Mouse (Mus musculus): ENCODE measurements around the gene Ildr1. TPM values are rescaled to one million over a fixed set of nuclear protein-coding genes. Genes with fewer than 3 reads are reported as not detected.

Gene Ildr1
- polyA plus RNA-seq, 1 experiment from 2014 or later: 0.13 TPM

DNA sequence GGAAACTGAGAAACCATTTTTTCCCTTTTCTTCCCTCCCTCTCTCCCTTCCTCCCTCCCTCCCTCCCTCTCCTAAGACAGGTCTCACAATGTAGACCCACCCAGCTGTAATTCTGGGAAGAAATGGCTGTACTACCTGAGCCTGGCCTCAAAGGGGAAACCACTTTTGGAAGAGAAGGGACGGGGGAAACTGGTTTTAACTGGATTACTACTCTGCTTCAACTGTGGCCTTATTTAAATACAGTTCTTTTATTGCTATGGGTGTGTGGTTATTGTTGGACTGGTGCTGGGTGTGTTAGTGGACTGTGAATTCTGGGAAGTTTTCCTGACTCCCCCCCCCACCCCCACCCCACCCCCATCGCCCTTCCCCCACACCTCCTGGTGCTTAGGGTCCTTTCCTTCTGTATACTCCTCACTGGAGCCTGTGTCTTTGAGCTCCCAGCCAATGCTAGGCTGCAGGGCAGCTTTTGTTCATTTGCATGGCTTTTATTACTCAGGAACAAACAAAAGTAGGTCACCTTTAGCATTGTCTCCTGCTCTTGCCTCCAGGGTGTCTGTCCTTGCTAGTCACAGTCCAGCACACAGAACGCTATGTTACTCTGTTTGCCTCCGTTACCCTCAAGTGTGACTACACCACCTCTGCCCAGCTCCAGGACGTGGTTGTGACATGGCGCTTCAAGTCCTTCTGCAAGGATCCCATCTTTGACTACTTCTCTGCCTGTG lies 14.1 kb downstream of the Ildr1 start:
- WGBS (ENCODE audit: insufficient replicate concordance): 57% methylated on average over 6 of the region's 6 CpGs
- H3K9ac ChIP-seq: no peak overlapping the region
- no peaks in the 10 kb centered on the region for H3K9me3 ChIP-seq (replicated peaks)
- ATAC-seq (ENCODE audit: low read depth) (no peak), DNase-seq (no peak)
- no peak overlapping the region for H3K4me2 ChIP-seq
- H3K36me3 ChIP-seq: no peaks in the 10 kb centered on the region
- H3K27ac ChIP-seq: no peak overlapping the region
- no peaks in the 10 kb centered on the region for H3K27me3 ChIP-seq
- no peaks in the 10 kb centered on the region for H3K4me1 ChIP-seq (replicated peaks)
- no peak overlapping the region for H3K4me3 ChIP-seq (replicated peaks)

- no peak overlapping the region for H3K4me2 ChIP-seq
- H3K4me1 ChIP-seq (replicated peaks): no peaks in the 10 kb centered on the region
- no peaks in the 10 kb centered on the region for H3K36me3 ChIP-seq
- H3K9ac ChIP-seq: no peak overlapping the region
- H3K27me3 ChIP-seq: no peaks in the 10 kb centered on the region
- DNase-seq: no peak
- H3K9me3 ChIP-seq (replicated peaks): no peaks in the 10 kb centered on the region
- no peak for ATAC-seq (ENCODE audit: low read depth)
- WGBS (ENCODE audit: insufficient replicate concordance): 34% methylated on average over 7 of the region's 7 CpGs
- no peak overlapping the region for H3K27ac ChIP-seq
- no peak overlapping the region for H3K4me3 ChIP-seq (replicated peaks)
Observed at GRCm38 (mm10) chr16:36708751-36709150, 15.0 kb downstream of the Ildr1 start.

- H3K27me3 ChIP-seq: no peaks in the 10 kb centered on the region
- H3K9me3 ChIP-seq (replicated peaks): no peaks in the 10 kb centered on the region
- H3K36me3 ChIP-seq: no peaks in the 10 kb centered on the region
- no peak for ATAC-seq (ENCODE audit: low read depth)
- H3K27ac ChIP-seq: no peak overlapping the region
- H3K4me1 ChIP-seq (replicated peaks): no peaks in the 10 kb centered on the region
- no peak overlapping the region for H3K9ac ChIP-seq
- no peak for DNase-seq
- WGBS (ENCODE audit: insufficient replicate concordance): 65% methylated on average over 17 of the region's 17 CpGs
- H3K4me2 ChIP-seq: no peak overlapping the region
- no peak overlapping the region for H3K4me3 ChIP-seq (replicated peaks)
Observed at GRCm38 (mm10) chr16:36709405-36709804, 15.6 kb downstream of the Ildr1 start.

DNA sequence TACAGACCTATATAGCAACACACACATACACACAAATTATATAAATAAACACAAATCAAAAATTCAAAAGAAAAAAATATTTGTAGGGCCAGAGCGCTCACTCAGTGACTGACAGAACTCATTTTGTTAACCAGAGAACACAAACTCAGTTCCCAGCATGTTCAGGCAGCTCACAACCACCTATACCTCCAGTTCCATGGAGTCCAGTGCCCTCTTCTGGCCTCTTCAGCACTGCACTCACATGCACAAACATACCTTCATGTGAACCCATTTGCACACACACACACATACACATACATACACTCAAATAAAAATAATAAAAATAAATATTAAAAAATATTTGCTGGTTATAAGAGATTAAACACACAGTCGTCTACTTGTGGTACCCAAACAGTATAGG lies 17.0 kb downstream of the Ildr1 start:
- Histone ChIP-seq H3K27ac (no peak overlapping the region), H3K9ac (no peak overlapping the region), H3K27me3 (no peaks in the 10 kb centered on the region), H3K4me3 (replicated peaks) (no peak overlapping the region), H3K4me2 (no peak overlapping the region), H3K36me3 (no peaks in the 10 kb centered on the region), H3K9me3 (replicated peaks) (no peaks in the 10 kb centered on the region), H3K4me1 (replicated peaks) (no peaks in the 10 kb centered on the region)
- WGBS (ENCODE audit: insufficient replicate concordance): 65% methylated on average over 2 of the region's 2 CpGs
- ATAC-seq (ENCODE audit: low read depth): no peak
- DNase-seq: no peak

DNA sequence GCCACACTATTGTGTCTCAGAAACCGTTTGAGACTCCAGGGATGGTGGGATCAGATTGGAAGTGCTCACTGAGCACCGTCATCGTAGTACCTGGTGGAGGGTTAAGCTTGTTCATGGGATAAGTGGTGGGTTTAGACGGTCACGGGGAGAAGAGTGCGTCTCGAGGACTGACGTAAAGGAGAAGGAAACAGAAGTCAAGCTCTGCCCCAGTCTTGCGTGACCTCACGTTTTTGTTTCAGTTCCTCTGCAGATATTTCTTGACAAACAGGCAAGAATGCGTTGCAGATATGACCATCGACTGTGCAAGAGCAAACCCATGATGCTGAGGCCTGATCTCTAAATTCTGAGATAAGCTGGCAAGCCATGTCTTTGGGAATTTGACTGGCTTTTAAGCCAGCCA lies 18.0 kb downstream of the Ildr1 start:
- Histone ChIP-seq H3K4me2 (no peak overlapping the region), H3K4me1 (replicated peaks) (no peaks in the 10 kb centered on the region), H3K9ac (no peak overlapping the region), H3K36me3 (no peaks in the 10 kb centered on the region), H3K27me3 (no peaks in the 10 kb centered on the region), H3K9me3 (replicated peaks) (no peaks in the 10 kb centered on the region), H3K27ac (no peak overlapping the region), H3K4me3 (replicated peaks) (no peak overlapping the region)
- 57% methylated on average over 12 of the region's 12 CpGs for WGBS (ENCODE audit: insufficient replicate concordance)
- DNase-seq (no peak), ATAC-seq (ENCODE audit: low read depth) (no peak)

- Histone ChIP-seq H3K4me3 (replicated peaks) (no peak overlapping the region), H3K9ac (no peak overlapping the region), H3K9me3 (replicated peaks) (no peaks in the 10 kb centered on the region), H3K4me2 (no peak overlapping the region), H3K4me1 (replicated peaks) (no peaks in the 10 kb centered on the region), H3K36me3 (no peaks in the 10 kb centered on the region), H3K27ac (no peak overlapping the region), H3K27me3 (peaks cover 11% of the 10 kb centered on the region)
- ATAC-seq (ENCODE audit: low read depth): no peak
- no peak for DNase-seq
- WGBS (ENCODE audit: insufficient replicate concordance): 43% methylated on average over 4 of the region's 4 CpGs
Observed at GRCm38 (mm10) chr16:36717481-36717880, 23.7 kb downstream of the Ildr1 start.

GRCm38 (mm10) chr16:36718637-36719036 lies 24.9 kb downstream of the Ildr1 start:
- Histone ChIP-seq H3K4me1 (replicated peaks) (no peaks in the 10 kb centered on the region), H3K9ac (no peak overlapping the region), H3K9me3 (replicated peaks) (no peaks in the 10 kb centered on the region), H3K27ac (no peak overlapping the region), H3K4me2 (no peak overlapping the region), H3K36me3 (no peaks in the 10 kb centered on the region), H3K27me3 (peaks cover 11% of the 10 kb centered on the region), H3K4me3 (replicated peaks) (no peak overlapping the region)
- ATAC-seq (ENCODE audit: low read depth) (no peak), DNase-seq (no peak)

DNA sequence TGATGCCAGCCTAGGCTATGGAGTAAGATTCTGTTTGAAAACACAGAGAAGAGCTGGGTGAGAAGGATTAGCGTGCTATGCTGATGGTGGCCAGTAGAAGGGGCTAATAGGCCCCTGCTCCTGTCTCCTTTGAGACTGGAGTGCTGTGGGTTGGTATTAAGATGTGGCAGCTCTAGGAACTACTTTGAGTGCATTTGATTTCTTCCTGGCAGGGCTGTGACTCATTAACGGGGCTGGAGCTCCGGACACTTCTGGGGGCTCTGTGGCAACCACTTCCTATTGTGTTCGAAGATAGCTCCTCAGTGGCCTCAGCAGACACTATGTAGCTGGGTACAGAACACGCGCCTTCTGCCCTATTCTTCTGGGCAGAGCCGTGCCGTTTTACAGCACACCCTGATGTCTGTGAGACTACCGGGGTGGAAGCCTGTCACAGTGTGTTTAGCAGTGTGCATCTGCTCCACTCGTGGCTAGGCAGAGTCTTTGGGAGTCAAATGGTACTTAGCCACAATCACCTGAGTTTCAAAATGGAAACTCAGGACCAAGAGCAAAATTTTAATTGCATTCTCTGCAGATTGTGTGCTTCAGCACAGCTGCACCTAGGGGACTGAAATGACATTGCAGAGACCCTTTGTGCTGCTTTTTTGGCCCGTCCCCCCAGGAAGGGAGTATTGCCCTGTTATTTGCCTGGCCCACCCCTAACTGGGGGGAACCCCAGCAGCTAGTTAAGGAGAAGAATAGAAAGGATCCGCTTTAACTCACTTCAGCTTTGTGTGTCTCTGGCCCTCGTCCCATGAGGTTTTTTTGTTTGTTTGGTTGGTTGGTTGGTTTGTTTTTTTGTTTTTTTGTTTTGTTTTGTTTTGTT lies 26.6 kb downstream of the Ildr1 start:
- Histone ChIP-seq H3K9me3 (replicated peaks) (no peaks in the 10 kb centered on the region), H3K4me3 (replicated peaks) (no peak overlapping the region), H3K9ac (no peak overlapping the region), H3K36me3 (no peaks in the 10 kb centered on the region), H3K4me1 (replicated peaks) (no peaks in the 10 kb centered on the region), H3K27me3 (peaks cover 11% of the 10 kb centered on the region), H3K4me2 (no peak overlapping the region), H3K27ac (no peak overlapping the region)
- DNase-seq (no peak), ATAC-seq (ENCODE audit: low read depth) (no peak)
- 20% methylated on average over 13 of the region's 13 CpGs for WGBS (ENCODE audit: insufficient replicate concordance)

DNA sequence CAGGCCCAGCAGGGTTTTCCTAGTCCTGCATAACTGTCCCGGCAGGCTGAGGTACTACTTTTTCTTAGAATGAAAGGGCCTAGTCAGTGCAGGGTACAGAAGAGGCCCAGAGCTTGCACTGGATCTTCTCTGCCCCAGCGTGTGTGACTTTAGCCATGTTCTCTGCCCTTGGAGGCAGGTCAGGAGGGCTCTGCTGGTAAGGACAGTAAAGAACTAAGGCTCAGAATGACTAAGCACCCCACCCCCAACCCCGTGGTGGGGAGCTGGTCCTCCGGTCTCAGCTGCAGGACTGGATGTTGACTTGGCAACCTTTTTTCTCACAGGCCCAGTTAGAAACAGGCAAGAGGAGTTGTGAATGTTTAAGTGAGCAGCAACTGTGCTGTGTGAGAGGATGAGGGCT lies 29.0 kb downstream of the Ildr1 start:
- WGBS (ENCODE audit: insufficient replicate concordance): 18% methylated on average over 4 of the region's 4 CpGs
- Histone ChIP-seq H3K9ac (no peak overlapping the region), H3K27ac (no peak overlapping the region), H3K9me3 (replicated peaks) (no peaks in the 10 kb centered on the region), H3K36me3 (no peaks in the 10 kb centered on the region), H3K4me2 (no peak overlapping the region), H3K4me1 (replicated peaks) (no peaks in the 10 kb centered on the region), H3K4me3 (replicated peaks) (no peak overlapping the region), H3K27me3 (peaks cover 11% of the 10 kb centered on the region)
- ATAC-seq (ENCODE audit: low read depth) (no peak), DNase-seq (no peak)

DNA sequence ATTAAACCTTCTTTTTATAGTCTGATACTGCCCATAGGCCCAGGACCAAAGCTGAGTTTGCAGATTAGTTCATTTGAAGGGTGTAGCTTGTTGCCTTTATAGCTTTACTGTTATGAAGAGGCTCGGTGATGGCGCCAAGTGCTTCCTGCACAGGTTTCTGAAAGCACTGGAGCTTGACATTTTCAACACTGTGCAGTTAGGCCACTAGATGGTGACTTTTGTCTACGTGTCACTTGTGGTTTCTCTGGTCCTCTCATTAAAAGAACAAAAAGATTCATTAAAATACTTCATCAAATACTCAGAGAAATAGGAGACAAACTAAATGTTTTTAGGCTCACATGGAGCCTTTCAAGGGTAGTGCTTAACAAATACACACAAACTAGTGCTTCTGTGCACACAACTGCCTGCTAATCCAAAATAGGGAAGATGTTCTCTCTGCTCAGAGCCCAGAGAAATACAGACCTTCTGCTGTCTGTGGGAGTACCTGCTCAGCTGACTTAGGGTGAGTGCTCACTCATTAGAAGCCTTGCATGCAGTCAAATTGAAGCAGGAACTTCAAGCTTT lies 30.2 kb downstream of the Ildr1 start:
- H3K27me3 ChIP-seq: peaks cover 11% of the 10 kb centered on the region
- no peak overlapping the region for H3K9ac ChIP-seq
- H3K36me3 ChIP-seq: no peaks in the 10 kb centered on the region
- H3K4me3 ChIP-seq (replicated peaks): no peak overlapping the region
- no peak overlapping the region for H3K27ac ChIP-seq
- no peak for DNase-seq
- WGBS (ENCODE audit: insufficient replicate concordance): 32% methylated on average over 3 of the region's 3 CpGs
- H3K9me3 ChIP-seq (replicated peaks): no peaks in the 10 kb centered on the region
- no peak overlapping the region for H3K4me2 ChIP-seq
- H3K4me1 ChIP-seq (replicated peaks): no peaks in the 10 kb centered on the region
- no peak for ATAC-seq (ENCODE audit: low read depth)

DNA sequence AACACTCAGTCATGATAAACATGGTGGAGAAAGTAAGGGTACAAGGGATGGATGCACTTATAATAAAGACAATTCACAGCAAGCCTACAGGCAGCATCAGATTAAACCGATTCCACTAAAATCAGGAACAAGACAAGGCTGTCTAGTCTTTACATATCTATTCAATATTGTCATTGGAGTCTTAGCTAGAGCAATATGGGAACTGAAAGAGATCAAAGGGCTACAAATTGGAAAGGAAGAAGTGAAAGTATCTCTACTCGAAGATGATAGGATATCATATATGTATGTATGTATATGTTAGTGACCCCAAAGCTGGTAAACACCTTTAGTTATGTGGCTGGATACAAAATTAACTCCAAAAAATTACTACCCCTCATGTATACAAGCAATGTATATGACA lies 35.2 kb downstream of the Ildr1 start:
- H3K36me3 ChIP-seq: no peaks in the 10 kb centered on the region
- no peak overlapping the region for H3K4me2 ChIP-seq
- H3K9me3 ChIP-seq (replicated peaks): no peaks in the 10 kb centered on the region
- ATAC-seq (ENCODE audit: low read depth) (no peak), DNase-seq (no peak)
- no peak overlapping the region for H3K9ac ChIP-seq
- no peak overlapping the region for H3K27ac ChIP-seq
- H3K27me3 ChIP-seq: no peaks in the 10 kb centered on the region
- WGBS (ENCODE audit: insufficient replicate concordance): 53% methylated on average over 2 of the region's 2 CpGs
- H3K4me1 ChIP-seq (replicated peaks): no peaks in the 10 kb centered on the region
- H3K4me3 ChIP-seq (replicated peaks): no peak overlapping the region

- Histone ChIP-seq H3K4me2 (no peak overlapping the region), H3K9me3 (replicated peaks) (no peaks in the 10 kb centered on the region), H3K4me3 (replicated peaks) (no peak overlapping the region), H3K27ac (no peak overlapping the region), H3K4me1 (replicated peaks) (no peaks in the 10 kb centered on the region), H3K27me3 (no peaks in the 10 kb centered on the region), H3K9ac (no peak overlapping the region), H3K36me3 (no peaks in the 10 kb centered on the region)
- no peak for ATAC-seq (ENCODE audit: low read depth)
- DNase-seq: no peak
Observed at GRCm38 (mm10) chr16:36732572-36732971, 38.8 kb downstream of the Ildr1 start.

Measured in liver, embryonic 13.5 days (tissue).